Mouse (Mus musculus) adrenal gland, adult (tissue): ENCODE measurements around the gene Pax5.

Experiments
- DNase-seq, 2 experiments: peaks; one replicate each; pipeline ENCODE4 v3.0.0; 2022 to 2023; ENCODE audit warnings: low spot score in 1 of 2; ENCODE audit not compliant: inconsistent age in 2 of 2

Pax5 gene

GRCm38 (mm10) chr4:44602257-44602801 lies 108.0 kb downstream of the Pax5 start:
- DNase-seq, result no peak

DNA sequence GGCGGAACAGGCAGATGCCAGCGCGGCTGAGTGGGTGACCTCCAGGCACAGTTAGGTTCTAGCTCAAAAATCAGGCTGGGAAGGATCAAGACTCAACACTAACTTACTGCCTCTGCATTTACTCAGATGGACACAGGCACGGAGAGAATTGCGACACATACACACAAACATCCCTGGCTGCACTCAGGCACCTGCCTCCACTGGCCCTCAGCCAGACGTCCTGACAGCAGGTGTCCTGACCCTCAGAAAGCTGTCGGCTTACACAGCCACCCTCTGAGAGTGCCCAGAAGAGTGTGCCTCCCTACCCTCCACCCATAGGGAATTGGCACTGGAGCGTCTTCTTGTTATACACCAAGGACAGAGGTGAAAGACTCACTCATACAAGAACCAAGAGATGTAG lies 108.9 kb downstream of the Pax5 start:
- no peak for DNase-seq

- DNase-seq, result no peak
These were observed 109.4 kb downstream of the Pax5 start for GRCm38 (mm10) chr4:44600875-44601274.

DNA sequence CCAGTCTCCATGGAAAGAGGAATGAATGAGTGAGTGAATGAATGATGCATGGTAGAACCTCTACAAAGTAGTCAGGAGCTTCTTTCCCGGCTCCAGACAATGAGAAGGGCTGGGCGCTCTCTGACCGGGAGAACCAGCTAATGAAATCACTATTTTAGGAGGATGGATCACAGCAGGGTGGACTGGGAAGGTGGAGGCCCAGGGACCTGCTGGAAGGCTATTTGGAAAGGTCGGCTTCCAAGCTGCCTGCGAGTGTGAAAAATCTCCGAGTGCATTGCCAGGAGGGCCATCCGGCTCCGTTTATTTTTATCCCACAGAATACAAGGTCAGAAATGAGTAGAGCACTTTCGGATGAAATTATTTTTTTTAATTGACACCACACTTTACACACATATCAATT lies 112.3 kb downstream of the Pax5 start:
- DNase-seq, result no peak

- peak in 1 of 2 experiments; percentile 23 for DNase-seq
These were observed 117.2 kb downstream of the Pax5 start for GRCm38 (mm10) chr4:44593091-44593490.

- DNase-seq, result no peak
These were observed 127.6 kb downstream of the Pax5 start for GRCm38 (mm10) chr4:44582687-44583086.

DNA sequence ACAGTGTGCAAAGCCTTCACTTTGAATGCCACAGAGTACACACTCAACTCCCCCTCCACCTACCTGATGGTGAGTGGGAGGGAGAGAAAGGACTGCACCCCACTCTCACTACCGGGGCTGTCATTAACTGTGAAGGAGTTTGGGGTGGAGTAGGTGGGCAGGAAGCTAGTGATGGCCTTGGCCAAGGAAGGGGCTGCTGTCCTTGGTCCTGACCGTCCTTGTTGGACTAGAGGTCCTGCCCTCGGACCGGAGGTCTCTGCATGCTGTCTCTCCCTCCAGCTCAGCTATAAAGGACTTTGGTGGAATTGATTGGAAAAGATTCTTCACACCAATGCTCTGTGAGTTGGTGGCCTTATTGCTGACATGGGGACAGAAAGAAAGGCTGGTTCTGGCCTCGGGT lies 131.7 kb downstream of the Pax5 start:
- DNase-seq, result peak in 1 of 2 experiments; percentile 35

DNA sequence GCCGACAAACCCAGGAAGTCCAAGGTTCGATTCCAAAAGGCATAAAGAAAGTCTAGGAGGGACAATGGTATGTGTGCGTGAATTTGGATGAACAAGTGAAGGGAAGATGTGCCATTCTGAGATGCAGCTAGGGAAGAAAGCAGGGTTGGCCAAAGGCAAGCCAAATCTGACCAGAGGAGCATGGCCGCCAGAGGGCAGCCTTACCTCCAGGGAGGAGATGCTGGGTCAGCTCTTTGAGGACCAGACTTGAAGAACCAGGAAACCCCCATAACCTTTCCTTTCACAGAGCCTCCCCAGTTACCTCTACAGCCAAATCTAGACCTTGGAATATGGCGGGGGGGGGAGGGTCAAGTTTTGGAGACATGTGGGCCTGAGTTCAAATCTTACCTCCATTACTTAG lies 133.0 kb downstream of the Pax5 start:
- peak; percentile 31 to 78 for DNase-seq

DNA sequence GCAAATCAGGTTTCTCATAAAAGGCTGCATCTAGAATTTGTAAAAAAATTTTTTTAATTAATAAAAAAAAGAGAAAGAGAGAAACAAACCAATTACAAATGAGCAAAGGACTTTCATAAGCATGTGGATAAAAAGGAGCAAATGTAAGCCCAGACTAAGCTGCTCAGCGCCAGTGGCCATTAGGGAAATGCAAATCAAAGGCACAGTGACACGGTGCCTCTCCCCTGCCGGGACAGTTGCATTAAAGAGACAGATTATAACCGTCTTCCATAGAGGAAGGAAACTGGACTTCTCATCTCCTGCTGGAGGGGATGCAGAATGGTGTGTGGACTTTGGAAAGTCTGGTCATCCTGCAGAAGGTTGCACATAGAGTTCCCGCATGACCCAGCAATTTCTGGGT lies 133.5 kb downstream of the Pax5 start:
- DNase-seq, result no peak

DNA sequence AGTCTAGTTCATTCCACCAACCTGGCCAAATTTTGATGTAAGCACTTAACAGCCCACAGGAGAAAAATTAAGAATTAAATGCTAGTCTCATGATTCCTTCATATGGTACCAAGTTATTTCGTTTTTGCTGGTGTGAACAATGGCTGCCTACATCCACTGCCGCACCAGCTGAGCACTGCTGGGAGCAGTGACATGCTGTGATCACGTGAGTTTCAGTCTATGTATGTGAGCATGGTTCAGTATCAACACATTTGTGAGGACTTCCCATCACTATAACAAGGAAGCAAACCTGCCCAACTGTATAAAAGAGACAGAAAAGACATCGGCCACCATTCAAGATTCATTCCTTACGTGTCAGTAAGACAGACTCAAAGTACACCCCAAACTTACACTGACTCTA lies 137.3 kb downstream of the Pax5 start:
- no peak for DNase-seq

DNA sequence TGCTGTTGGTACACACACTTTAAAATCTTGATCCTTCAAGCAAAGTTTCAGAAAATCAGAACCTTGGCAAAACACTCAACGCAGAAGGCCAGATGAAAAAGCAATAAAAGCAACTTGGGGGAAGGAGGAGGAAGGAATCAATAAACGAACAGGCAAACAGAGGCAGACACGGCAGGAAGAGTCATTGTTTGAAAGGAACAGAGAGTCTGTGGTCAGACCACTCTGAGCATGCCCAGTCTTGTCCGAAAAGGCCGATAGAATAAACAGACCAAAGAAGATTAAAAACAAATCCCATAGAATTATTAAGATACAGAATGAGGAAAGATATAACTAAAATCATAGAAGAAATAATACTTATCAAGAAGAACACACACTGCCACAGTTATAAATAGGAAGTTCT lies 137.9 kb downstream of the Pax5 start:
- DNase-seq, result no peak

DNA sequence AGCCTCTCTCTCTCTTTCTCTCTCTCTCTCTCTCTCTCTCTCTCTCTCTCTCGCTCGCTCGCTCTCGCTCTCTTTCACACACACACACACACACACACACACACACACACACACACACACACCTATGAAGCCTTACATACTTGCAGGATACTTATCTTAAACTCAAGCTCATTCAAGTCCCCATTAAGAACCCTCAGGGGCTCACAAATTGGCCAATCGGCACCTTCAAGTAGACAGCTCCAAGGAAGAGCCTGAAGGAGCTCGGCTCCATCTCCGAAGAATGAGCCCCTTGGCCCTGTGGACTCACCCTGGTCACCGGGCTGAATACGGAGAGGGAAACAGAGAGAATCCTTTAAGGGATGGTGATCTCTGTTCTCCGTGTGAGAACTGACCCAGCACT lies 141.1 kb downstream of the Pax5 start:
- no peak for DNase-seq

- no peak for DNase-seq
These were observed 141.6 kb downstream of the Pax5 start for GRCm38 (mm10) chr4:44568666-44569065.

DNA sequence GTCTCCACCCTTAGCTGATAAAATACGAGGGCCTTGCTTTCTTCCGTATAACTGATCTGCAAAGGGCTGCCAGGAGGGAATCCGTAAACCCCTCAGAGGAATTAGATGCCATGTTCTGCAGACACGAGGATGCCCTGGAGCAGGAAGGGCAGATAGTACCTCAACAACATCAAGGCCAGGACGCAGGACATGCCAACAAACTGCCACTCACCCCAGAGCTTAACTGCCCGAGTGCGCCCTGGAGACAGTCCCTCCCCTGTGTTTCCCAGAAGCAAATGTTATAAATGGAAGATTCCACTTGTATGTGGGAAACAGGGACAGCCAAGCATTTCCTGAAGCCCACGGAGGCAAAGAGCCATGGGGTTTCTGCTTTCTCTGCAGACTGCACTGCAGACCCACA lies 143.9 kb downstream of the Pax5 start:
- peak; percentile 29 to 72 for DNase-seq

GRCm38 (mm10) chr4:44565126-44566082 lies 144.9 kb downstream of the Pax5 start:
- no peak for DNase-seq

DNA sequence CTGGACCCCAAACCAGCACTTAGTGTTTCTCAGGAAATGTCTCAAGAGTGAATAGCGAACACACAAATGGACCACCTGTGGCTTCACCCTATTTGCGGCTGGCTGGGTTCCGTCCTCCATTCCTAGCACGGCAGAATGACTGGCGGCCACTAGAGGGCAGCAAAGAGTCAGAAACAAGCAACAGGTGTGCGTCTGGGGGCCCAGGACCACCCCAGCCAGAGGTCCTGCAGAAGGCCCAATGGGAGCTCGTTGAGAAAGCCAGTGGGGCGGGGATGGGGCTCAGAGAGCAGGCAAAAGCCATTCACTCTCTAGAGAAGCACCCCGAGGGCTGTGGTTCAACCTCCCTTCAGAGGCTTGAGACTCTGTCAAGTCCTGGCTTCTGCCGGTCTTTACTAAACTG lies 145.7 kb downstream of the Pax5 start:
- peak; percentile 64 to 88 for DNase-seq

DNA sequence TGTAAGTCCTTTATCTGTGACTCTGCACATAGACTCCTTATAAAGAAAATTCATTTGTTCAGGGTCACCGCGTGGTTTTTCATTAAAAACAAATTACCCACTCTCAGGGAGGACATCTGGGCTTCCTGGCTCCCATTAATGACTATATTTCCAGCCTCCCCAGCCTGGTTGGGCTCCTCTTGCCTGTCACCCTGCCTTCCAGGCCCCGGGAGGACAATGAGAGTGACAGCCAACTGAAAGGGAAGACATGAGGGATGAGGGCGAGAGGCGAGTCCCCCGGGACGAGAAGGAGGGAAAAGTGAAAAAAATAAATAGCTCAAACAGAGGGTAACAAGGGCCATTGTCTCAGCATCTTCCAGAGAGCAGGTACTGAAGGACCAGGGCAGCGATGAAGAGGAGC lies 149.3 kb downstream of the Pax5 start:
- DNase-seq, result no peak

DNA sequence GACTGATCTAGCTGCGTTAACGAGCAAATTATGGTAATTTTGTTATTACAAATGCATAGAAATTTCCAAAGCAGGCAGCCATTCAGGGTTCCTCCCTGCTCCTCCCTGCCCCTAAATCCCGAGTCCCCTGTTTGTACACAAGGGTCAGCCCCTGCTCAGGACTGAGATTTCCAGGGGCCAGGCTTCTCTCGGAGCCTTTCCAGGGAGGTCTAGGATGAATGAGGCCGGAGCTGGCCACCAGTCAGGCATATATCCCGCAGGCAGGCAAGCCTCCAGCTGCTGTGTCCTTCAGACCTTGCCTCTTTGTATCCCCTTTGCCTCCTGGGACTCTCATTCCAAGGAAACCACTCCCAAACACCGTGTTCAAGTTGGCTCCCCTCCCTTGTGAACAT lies 151.7 kb downstream of the Pax5 start:
- DNase-seq, result no peak

DNA sequence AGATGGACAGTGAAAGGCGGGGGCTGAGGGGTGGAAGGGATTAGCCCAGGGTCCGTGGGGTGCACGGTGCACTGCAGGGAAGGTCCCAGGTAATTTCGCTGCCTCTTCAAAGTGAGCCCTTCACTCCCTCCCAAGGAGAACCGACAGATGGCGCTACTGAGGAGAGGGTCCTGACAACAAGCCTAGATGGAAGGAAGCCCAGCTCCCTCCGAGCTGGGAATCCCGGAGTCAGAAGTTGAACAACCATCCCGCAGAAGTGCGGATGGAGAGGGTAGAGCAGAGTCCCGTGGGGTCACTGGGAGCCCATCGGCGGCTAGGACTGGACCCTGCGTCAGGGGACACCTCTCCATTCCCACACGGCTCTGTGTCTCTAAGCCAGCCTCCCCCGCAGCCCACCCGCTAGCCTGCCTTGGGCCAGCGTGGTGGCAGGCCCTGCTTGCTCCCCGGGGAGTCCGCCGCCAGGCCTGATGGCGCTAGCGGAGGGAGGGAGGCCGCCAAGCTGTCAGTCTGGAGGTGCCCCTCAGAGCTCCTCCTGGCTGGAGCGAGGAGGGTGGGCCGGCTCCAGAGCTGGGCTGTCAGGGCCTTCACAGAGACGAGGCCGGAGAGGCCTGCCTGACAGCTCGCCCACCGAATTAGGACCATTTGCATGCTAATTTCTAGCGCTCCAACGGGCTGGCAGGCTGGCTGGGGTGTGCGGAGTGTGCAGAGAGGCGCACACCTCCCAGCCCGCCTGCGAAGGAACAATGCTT lies 152.3 kb downstream of the Pax5 start:
- peak; percentile 19 to 67 for DNase-seq

DNA sequence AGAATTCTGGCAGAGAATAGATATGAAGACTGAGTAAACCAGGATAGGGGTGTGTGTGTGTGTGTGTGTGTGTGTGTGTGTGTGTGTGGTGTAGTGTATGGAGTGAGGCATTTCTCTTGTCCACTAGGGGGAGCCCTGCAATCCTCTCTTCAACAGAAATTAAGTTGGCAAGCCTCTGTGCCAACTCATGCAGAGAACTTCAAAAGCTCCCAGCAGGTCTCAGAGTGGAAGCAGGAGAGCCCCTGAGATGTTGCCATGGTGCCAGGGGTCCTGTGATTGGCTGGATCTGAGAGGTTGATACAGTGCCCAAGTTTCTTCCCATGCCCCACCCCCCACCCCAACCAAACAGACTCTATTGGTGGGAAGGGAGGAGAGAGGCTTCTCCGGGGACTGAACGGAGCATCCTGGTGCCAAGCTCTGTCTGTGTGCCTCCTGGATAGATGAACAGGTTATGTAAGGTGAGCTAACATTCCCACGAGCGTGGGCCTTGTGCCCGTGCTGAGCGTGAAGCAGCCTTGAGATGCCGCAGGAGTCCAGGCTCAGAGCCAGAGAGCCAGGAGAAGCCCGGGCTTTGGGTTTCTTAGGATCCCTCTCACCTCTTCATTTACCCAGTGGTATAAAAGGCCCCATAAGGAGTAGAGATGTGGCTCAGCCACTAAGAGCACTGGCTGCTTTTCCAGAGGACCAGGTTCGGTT lies 153.6 kb downstream of the Pax5 start:
- DNase-seq, result no peak

DNA sequence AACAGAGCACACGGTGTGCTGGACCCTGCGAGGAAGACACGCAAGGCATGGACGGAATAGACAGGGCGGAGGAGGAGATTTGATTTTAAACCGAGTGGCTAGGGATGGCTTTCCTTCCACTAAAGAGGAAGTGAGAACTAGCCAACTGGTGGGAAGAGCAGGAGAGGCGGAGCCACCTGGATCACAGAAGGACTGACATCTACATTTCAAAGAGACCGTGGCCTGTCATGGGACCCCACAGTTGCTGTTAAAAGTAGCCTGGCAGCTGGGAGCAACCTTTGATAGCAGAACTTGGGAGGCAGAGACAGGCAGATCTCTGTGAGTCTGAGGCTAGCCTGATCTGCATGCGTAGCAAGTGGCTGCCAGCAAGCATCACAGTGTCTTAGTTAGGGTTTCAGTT lies 154.7 kb downstream of the Pax5 start:
- DNase-seq, result no peak
